Mouse (Mus musculus): ENCODE measurements around the gene Grin1.

DNA sequence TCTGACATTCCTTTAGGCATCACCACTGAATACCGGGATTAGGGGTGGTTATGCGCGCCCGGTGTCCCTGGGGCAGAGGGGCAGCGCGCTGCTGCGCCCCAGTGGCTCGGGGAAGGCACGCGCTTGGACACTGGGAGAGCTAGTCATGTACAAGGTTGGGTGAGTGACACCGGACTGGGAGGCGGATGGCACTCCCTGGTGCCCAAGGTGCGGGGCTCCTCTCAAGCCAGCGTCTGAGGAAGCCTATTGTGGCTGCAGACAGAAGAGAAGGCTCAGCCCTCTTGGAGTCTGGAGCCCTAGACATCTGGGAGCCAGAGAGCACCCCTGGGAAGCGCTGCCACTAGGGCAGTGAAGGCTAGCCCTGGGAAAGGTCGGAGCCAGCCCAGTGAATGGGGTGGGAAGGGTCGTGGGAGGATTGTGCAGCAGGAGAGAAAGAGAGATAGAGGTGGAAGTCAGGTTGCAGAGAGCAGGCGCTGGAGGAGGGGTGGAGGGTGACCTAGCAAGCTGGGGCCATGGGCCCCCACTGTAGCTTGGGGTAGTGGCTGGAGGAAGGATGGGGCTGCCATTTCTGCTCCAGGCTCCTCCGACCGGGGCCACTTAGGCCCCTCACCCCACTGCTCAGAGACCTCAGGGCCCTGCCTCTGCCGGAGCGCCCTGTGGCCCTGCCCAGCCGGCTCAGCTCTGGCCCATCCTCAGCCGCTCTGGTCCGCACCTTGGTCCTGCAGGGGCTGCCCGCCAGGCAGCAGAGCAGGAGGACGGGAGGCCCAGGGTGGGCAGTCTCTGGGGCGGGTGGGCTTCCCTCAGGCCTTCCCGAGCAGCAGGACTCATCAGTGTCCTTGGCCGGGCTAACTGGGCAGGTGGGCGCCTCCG, 27.6 kb downstream of the Grin1 start:
- no peak; the same call in 1 of the 2 replicates for TF ChIP-seq CTCF (IDR thresholded peaks at IDR 0.05; ENCODE audit: insufficient read depth, low read depth, low read length)
- TF ChIP-seq POLR2A (IDR thresholded peaks at IDR 0.05; ENCODE audit: insufficient read depth, low read depth, low read length) = no peak

Measured in olfactory bulb, adult 2 months (tissue).